Mouse (Mus musculus) heart, postnatal 25 days (tissue): ENCODE measurements around the gene Bche. TPM values are rescaled to one million over a fixed set of nuclear protein-coding genes. Genes with fewer than 3 reads are reported as not detected.

Experiments
- DNase-seq: peaks from one replicate; pipeline ENCODE4 v3.0.0; 2022; ENCODE audit warnings: low spot score
- intact Hi-C: fragments of 180-260 bp; cut with DNase I; formaldehyde crosslinking; loops from one replicate; pipeline ENCODE4 v1.15.1; 2025
- total RNA-seq, 2 experiments: library from RNA; stranded (reverse); gene quantifications; 2 replicates each; pipeline ENCODE4 v1.2.3; 2021

The Bche gene
- 10 to 100 TPM; 13.1 to 14.5 TPM for total RNA-seq

DNA sequence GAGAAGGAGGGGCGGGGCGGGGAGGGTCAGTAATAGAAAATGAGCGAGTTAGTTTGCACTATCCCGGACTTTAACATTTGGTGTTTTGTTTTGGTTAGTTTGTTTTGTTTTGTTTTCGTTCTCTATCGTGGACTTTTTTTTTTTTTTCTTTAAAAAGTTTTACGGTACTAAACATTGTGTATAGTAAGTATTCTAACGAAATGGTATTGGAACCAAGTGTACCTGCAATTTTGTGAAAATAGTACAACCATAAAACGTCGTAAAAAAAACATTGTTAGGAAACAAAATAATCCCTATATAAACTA lies at the start of gene Bche:
TSS of gene Bche (minus strand) at position 6 of the 305 bp plus-strand sequence.
- intact Hi-C loops = no loop called here
- no peak for DNase-seq

DNA sequence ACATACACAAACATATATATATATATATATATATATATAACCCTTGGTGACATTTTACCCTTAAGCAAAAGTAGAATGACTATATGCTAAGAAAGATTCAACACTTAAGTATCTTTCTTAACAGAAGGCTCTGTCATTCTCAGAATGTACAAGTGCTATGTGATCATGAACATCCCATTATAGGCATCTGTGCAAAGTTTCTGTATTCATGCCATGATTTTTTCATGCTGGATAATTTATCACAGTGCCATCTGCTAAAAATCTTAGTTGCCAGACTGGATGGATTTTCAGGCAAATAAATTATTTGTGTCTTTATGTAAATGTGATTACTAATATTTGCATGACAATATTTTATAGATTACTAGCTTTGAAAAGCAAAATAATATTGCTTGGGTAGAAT lies 33.8 kb upstream of the Bche start:
- DNase-seq = no peak
- intact Hi-C loops = no loop called here

DNA sequence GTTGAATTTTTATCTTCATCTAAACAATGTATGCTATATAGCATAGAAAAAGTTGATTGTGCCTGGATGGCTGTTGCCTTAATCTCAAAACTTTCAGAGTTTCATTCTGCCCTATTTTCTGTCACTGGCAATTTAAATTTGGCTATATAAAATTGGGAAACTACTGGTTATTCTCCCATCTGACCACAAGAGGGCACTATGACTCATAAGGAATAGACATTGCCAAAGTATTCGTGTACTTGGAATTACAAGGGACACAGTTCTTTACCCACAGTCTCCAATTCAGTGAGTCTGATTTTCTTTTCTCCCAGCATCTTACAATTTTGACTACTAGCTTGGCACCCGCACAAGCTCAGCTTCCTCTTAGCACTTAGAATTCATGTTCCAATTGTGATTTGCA lies 23.5 kb upstream of the Bche start:
- no peak for DNase-seq
- intact Hi-C loops = no loop called here

DNA sequence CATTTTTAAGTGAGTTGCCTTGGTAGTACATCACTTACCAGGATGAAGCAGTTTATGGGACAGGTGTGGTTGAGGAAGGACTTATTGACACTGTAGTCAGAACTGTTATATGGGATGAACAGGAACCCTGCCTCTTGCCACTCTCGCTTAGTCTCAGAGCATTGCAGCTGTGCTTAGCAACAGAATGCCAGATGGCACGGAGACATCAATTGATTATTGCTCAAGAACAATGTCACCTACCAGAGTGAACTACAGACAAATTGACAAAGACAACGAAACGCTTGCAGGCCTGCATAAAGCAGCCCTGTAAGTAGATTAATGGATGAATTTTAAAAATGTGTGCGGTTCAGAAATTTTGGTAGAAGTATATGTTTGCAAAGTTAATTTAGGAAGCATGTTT lies 21.3 kb upstream of the Bche start:
- no peak for DNase-seq
- intact Hi-C loops = no loop called here

DNA sequence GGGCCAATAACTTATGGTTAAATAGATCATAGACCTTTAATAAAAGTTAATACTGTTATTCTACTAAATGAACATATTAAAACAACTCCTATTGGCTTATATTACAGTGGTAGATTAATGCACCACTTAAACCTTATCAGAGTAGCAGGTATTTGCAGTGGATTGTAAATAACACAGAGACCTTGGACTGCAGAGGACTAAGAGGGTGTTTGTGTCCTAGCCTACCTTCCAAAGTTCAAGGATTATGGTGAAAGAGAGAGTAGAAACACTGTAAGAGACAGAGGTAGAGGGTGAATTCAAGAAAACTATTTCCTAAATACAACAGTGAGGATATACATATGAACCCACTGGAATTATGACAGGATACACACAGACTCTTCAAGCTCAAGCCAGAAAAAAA lies 17.5 kb upstream of the Bche start:
- intact Hi-C loops = no loop called here
- no peak for DNase-seq

DNA sequence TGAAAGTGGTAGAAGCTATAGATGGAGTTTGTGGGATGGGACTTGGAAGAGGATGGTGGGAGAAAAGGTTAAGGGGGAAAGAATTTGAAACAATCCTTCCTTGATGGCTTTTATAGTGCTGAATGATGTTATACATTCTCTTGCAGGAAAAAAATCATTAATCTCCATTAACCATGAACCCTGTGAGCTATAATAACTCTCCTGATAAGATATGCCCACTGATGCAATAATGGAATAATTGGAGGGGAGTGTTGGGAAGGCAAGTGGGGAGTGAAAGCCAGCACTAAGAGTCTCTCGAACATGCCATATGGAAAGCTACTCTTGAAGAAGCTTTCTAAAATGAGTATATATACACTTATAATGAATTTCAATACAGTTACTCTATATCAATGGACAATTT lies 16.7 kb upstream of the Bche start:
- DNase-seq = no peak

DNA sequence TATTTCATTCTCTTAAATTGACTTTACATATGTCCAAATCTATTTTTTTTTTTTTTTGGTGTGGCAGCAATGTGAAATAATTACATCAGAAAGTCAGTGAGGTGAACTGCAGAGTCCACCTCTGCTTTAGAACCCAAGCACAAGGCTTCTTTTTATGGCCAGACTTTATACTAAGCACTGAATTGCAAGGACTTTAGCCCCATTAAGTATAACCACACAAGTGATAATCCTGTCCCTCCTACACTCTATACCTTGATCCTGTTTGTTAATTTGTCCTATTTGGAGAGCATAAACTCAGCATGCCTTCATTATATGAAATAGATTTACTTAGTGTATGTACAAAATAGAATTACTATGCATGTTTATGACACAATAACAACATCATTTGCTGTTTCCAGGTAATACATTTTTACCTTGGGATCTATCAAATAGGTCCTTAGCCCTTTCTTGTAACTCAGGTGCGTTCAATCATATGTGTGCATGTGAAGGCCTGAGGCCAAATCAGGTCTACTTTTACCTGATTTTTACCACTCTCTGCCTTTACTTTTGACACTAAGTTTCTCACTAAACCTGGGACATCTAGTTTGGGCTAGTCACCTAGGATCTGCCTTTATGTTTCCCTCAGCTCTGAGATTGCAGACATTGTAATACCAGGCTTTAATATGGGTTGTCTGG lies 9.5 kb upstream of the Bche start:
- no peak for DNase-seq
- intact Hi-C loops = no loop called here

More for the DNA sequence above, 16.7 kb upstream of the Bche start:
- intact Hi-C loops = no loop called here

DNA sequence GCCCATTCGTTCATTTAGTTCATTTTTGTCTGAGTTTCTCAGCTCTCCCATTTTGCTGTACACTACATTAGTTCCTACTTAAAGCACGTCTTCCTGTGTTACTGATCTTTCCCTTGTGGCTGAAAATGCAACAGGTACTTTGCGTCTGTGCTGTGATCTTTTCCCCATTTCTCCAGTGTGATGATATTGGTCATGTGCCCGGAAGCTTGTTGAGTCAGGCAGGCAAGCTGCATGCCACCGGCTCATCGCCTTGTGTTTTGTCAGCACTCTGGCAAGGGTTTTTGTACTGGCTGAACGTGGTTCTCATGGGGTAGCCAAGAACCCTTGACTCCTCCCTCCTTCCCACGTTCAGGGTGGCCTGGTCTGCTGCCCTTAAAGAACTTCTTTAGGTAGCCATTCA lies 1.7 kb upstream of the Bche start:
- intact Hi-C loops = no loop called here
- DNase-seq = peak; percentile 2

DNA sequence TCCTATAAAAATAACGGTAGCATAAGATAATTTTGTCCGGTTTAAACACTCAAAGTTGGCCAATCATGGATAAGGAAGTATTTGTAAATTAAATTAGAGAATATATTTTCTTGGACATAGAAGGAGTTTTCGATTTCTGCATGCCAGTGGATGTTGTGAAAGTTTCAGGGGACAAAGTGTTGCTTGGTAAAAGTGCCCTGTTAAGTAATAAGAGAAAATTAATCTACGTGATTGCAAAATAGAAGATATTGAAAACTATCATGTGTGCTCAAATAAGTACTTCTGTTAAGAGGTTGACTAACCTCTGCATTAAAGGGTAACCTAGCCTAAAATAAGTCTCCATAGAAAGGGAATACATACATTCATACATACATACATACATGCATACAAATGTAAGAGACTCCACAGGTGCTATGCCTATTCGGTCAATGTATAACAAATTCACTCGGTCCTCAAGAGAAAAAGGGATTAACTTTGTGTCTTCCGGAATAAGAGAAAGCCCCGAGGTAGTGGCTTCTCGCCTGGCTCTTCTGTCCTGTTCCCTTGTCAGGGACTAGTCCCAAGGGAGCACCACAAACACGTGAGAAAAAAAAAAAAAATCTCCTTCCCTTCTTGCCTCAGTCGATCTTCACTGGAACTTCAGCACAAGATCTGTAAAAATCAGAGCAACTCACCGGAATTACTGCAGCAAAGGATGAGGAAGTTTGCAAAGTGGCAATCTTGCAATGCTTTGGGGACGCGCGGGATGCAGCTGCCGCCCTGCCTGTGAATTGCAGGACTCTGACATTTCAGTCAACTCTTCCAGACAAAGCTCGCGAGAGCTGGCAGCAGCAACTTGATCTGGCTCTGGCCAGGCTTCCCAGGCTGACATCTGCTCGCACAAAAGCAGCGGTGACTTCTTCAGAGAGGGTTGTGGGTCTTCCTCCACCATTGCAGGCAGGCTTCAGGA lies 480 bp downstream of the Bche start:
- intact Hi-C loops = no loop called here
- DNase-seq = peak; percentile 31

DNA sequence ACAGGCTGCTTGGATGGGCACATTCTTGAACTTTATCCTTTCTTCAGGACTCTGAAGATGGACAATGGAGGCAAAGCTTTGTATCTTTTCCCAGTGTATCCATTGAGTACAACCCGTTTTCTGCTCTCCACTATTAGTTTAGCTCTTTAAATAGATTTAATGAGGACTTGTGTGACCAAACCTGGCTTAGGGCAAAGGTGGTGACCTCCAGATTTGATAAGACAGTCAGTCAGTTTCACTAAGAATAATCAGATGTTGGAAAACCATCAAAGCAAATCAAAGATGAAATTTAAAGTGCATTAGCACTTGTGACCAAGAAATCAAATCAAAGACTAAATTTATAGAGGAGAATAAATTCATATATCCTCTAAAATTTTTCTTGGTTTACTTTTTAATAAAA lies 1.7 kb downstream of the Bche start:
- no peak for DNase-seq
- intact Hi-C loops = no loop called here

DNA sequence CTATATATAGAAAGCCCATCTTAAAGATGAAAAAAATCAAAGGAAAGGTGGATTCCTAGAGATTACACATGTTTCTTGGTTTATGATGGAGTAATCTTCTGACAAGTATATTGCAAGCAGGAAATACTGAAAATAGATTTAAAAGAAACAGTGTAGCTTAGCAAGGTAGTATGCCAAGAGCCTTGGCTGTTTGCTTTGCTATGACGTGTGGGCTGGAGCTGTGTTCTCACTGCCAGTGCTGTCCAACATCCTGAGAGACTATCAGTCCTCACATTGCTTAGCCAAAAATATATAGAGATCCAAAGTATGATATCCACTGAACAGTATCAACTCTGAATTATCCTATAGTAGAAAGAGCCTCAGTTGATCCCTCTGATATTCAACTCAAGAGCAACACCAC lies 9.3 kb downstream of the Bche start:
- DNase-seq = no peak
- intact Hi-C loops = no loop called here

DNA sequence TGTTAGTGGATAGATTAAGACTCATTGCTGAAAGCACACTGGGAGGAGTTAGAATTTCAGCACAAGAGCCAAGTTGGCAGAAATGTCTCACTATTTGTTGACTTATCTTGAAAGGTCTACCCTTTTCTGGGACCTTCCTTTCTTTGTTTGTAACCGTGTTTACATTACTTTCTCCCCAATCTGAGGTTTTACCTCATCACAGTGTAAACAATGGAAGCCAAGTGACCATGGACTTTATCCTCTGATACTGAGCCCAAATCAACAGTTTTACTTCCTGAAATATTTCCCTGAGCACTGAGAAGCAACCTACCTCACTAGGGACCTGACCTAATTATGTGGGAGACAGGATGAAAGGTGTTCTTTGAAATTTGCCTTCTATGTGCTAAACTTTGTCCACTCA lies 34.9 kb downstream of the Bche start:
- intact Hi-C loops = no loop called here
- no peak for DNase-seq

DNA sequence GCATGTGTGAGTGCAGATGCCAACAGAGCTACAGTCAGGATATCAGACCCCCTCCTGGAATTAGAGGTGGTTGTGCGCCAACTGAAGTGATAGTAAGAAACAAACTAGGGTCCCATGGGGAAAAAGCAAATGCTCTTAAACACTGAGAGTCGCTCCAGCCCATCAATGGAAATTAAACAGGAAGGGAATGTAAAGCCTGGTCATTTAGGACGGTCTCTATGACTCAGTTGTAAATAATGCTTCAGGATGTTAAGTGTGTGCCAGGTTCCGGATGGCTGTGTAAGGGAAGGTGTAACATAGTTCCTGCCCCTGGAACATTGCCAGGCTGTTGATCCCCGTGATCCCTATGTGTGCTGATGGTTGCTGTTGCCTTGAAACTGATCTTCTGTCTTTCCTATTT lies 40.0 kb downstream of the Bche start:
- intact Hi-C loops = no loop called here
- DNase-seq = no peak

DNA sequence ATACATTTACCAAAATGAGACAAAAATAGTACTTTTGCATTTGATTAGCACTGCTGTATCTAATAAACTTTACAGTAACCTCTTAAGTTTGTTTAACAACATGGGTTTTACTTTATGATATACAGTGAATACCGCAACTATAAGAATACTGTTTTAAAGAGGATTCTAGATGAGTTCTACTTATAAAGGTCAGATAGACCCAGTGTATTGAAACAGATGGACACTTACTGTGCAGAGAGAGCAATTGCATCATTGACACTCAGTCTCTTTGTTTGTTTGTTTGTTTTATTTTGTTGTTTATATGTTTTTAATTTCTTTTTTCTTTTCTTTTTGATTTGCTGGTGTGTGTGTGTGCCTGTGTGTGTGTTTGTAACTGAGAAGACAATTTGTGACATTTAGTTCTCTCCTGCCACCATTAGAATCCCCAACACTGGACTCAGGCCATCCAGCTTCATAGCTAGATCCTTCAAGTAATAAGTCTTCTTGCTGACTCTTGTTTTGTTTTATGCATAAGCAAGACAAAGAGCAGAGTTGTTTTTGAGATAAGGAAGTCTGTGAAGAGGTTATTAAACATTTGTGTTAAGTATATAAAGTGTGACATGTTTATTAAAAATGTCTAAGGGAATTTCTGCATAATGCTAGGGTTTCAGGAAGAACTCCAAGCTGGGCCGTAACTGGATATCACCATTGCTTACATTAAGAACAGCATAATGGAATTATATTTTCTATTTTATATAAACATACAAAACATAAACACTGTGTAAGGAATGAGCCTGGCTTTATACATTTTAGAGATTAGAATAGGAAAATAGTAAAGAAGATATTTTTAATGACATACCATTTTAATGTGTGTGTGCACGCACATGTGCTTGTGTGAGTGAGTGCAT lies 40.7 kb downstream of the Bche start:
- DNase-seq = no peak
- intact Hi-C loops = no loop called here

DNA sequence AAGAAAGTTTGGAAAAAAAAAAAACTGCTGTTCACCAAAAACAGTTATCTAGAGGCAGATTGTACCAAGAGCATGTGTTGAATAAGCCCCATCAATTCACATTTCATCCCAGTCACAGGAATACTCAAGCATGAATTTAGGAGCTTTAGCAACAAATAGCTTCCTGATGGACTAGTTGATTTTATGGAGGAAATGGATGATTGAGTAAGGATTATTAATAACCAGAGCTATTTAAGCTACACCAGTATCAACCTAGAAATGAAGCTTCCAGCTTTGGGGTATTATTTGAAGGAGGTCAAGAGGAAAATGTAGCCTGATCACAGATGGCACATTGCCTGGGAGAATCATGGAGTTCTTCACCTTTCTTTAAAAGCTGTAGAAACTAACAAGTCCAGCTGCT lies 57.9 kb downstream of the Bche start:
- no peak for DNase-seq
- intact Hi-C loops = no loop called here

DNA sequence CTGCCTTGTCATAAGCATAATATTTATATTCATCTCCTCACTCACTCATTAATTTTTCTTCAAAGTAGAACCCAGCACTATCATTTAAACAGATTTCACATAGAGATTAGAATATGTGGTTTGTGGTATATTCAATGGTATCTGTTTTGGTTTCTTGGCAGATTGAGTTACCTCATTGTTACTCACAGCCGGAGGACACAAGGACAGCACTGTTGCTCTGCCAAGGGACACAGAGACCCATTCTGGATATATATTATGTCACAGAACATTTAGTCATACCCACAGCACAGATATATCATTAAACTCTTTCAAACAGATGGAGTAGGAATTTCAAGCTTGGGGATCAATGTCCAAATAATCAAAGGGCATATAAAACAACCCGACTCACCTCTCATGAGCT lies 61.2 kb downstream of the Bche start:
- intact Hi-C loops = no loop called here
- no peak for DNase-seq

DNA sequence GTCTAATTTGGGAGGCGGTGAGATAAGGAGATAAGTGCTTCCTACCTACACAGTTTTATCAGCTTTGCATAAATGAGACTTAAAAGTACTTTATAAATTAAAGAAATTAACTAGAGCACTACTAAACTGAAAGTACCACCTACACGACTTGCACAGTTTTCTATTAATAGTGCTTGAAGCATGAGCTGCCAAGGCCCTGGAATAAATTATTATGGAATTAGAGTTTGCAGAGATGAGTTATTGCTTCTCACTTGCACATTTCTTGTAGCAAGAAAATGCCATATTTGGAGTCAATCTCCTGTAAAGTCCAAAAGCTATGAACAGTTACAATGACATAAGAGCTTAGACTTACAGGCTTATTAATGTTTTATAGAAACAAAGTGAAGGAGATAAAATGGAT lies 96.8 kb downstream of the Bche start:
- DNase-seq = no peak
- intact Hi-C loops = no loop called here

DNA sequence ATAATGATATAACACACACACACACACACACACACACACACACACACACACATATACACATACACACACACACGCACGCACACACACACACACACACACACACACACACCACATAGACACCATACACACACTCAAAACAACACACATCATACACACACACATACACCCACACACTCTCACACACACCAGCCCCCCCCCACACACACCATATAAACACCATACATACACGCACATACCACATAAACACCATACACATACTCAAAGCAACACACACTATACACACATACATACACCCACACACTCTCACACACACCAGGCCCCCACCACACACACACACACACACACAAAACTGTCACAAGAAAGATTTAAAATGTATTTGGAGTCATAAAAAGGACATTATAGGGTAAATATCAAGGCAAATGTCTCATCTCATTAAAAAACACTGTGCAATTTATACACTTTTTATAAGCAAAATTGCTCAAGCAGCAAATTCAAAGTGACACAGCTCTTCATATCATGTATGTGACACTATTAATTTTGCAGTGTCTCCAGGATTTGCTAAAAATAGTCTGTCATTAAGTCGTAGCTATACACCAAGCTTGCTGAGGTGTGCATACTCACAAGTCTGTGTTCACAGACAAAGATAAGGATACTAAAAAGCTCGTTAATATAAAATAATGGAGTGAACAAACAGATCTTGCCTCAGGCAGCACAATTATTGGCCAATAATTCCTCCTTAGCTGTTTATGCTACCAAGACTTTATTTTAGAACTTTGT lies 116.3 kb downstream of the Bche start:
- no peak for DNase-seq
- intact Hi-C loops = no loop called here
